Mouse (Mus musculus): ENCODE results near the gene Izumo1r. TPM values are rescaled to one million over a fixed set of nuclear protein-coding genes. Genes with fewer than 3 reads are reported as not detected.
A peak's percentile ranks its signal among the peaks of the same experiment; 100 is the strongest.

Gene Izumo1r
- polyA plus RNA-seq, 1 experiment from 2014 or later: not detected

DNA sequence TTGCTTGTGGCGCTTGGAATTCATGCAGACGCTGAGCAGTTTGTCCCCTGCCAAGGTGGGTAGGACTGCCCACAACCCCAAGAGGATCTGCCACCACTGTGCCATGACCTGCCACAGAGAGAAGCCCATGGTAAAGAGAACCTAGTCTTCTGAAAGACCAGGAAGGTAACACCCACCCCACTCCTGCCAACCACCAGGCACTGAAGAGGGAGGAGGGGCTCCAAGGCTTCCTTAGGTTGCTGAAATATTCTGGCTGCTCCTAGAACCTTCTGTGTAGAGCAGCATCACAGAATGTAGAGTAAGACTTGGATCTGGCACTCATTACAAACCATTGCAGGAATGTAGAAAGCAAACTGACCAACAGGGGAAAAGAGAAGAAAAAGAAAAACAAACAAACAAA is 1.3 kb downstream of the Izumo1r start:
- Histone ChIP-seq H3K27me3 (replicated peaks) (no peaks in the 10 kb centered on the region), H3K4me3 (no peak overlapping the region), H3K4me2 (replicated peaks) (no peak overlapping the region), H3K27ac (no peak overlapping the region), H3K9me3 (no peaks in the 10 kb centered on the region), H3K9ac (no peak overlapping the region), H3K4me1 (peaks cover 21% of the 10 kb centered on the region), H3K36me3 (no peaks in the 10 kb centered on the region)
- no peak for ATAC-seq (ENCODE audit: low FRiP score, low read depth)
- 97% methylated on average over 2 of the region's 2 CpGs for WGBS

DNA sequence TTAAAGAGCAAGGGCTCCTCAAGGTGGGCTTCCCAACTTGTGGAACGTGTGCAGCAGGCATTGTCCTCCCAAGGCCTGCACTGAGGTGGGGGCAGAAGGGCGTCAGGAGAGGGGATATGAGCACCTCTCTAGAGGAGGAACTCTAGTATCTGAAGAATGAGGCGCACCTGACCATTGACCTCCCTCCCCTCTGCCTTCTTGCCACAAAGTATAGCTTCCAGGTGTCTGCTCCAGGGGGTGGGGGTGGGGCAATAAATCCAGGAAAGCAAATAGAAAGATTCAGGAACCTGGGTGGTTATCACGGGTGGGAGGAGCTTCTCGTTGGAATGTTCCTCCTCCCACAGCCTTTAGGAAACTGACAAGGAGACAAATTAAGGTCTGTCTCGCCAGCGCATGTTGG is 2.0 kb downstream of the Izumo1r start:
- Histone ChIP-seq H3K4me3 (no peak overlapping the region), H3K4me2 (replicated peaks) (no peak overlapping the region), H3K36me3 (no peaks in the 10 kb centered on the region), H3K4me1 (peaks cover 21% of the 10 kb centered on the region), H3K9me3 (no peaks in the 10 kb centered on the region), H3K27ac (no peak overlapping the region), H3K27me3 (replicated peaks) (no peaks in the 10 kb centered on the region), H3K9ac (no peak overlapping the region)
- no peak for ATAC-seq (ENCODE audit: low FRiP score, low read depth)
- WGBS: 78% methylated on average over 7 of the region's 7 CpGs

DNA sequence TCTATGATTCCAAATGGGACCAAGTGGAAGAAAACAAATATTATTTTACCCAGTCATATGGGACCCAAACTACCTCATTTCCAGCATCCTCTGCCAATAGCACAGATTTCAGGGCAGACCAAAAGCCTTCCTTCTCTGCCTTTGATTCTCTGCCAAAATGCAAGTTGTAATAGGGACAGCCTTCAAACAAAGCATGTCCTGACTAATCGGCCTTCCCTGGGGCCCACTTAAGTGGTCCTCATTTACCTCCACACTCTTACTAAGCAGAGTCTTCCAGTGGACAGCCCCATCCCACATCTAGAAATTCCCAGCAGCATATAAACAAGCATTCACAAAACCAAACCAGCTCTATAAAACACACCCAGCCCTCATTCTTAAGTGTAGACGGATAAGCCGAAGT is 6.6 kb downstream of the Izumo1r start:
- Histone ChIP-seq H3K27me3 (replicated peaks) (no peaks in the 10 kb centered on the region), H3K4me1 (no peaks in the 10 kb centered on the region; the same call in 1 of the 2 replicates), H3K36me3 (no peaks in the 10 kb centered on the region), H3K4me3 (no peak overlapping the region), H3K27ac (no peak overlapping the region), H3K9me3 (0 out of 2 replicates have a peak, but pooled peaks cover 5% of the 10 kb centered on the region), H3K4me2 (replicated peaks) (no peak overlapping the region), H3K9ac (no peak overlapping the region)
- no peak for ATAC-seq (ENCODE audit: low FRiP score, low read depth)
- 83% methylated on average over 3 of the region's 3 CpGs for WGBS

DNA sequence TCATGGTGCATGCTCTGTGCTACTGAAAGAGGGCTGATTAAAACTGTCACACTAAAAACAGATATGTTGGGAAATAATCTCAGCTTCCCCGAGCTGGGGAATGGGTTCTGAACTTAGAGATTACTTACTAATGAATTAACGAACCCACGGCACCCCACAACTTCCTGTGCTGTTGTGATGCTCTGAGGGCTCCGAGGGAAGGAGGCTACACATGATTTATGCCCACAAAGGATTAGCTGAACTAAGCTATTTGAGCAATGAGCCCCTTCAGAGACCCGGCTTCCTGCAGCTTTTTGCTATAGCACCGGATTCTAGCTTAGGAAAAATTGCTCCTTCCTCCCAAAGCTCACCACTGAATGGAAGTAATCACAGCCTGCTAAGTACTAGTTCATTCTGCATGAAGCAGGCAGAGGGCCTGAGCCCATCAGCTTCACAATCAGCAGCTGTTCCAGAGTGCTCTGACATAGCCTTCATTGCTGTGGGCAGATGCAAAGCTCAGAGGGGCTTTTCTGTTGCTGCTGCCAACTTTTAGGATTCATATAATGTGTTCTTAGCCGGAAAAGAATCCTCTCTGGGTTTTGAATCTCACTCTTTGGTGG is 8.4 kb downstream of the Izumo1r start:
- Histone ChIP-seq H3K9ac (no peak overlapping the region), H3K27ac (no peak overlapping the region), H3K4me1 (0 out of 2 replicates have a peak, but pooled peaks cover 4% of the 10 kb centered on the region), H3K9me3 (0 out of 2 replicates have a peak, but pooled peaks cover 5% of the 10 kb centered on the region), H3K4me2 (replicated peaks) (no peak overlapping the region), H3K4me3 (no peak overlapping the region), H3K27me3 (replicated peaks) (no peaks in the 10 kb centered on the region), H3K36me3 (no peaks in the 10 kb centered on the region)
- no peak for ATAC-seq (ENCODE audit: low FRiP score, low read depth)
- WGBS: 61% methylated on average over 7 of the region's 7 CpGs

DNA sequence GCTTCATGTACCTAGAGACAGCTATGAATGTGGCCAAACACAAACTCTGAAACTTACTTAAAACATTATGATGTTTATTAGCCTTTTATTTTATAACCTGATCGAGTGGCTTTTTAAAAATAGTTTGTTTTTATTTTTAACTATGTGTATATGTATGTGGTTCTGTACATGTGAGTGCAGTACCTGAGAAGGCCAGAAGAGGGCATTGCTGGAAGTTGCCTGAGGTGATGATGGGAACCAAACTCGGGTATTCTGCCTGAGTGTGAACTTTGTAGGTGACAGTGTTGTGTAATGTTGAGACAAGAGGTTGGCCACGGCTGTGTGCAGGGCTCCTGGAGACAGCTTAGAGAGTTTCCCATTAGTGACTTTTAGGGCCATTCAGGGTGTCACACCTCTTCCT is 9.1 kb downstream of the Izumo1r start:
- no peak overlapping the region for H3K4me3 ChIP-seq
- H3K27ac ChIP-seq: no peak overlapping the region
- ATAC-seq (ENCODE audit: low FRiP score, low read depth): no peak
- H3K36me3 ChIP-seq: no peaks in the 10 kb centered on the region
- H3K9me3 ChIP-seq: 0 out of 2 replicates have a peak, but pooled peaks cover 5% of the 10 kb centered on the region
- no peak overlapping the region for H3K9ac ChIP-seq
- H3K4me2 ChIP-seq (replicated peaks): no peak overlapping the region
- 0 out of 2 replicates have a peak, but pooled peaks cover 4% of the 10 kb centered on the region for H3K4me1 ChIP-seq
- WGBS: 87% methylated on average over 3 of the region's 3 CpGs
- no peaks in the 10 kb centered on the region for H3K27me3 ChIP-seq (replicated peaks)

DNA sequence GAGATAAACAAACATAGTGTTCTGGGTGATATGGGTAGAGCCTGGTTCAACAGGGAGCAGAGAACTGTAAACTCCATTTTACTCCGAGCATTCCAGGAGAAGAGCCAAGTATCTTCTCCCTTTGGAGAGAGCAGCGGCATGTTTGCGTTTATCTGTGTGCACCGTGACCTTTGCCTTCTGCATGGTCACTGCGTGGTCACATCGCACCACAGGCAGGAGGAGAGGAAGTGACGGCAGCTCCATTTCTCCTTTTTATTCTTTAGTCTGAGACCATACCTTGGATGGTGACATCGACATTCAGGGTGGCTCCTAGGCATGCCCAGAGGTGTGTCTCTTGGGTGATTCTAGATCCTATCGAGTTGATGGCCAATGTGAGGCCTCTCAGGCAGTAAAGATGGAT is 10.4 kb downstream of the Izumo1r start:
- Histone ChIP-seq H3K9ac (no peak overlapping the region), H3K36me3 (no peaks in the 10 kb centered on the region), H3K4me1 (0 out of 2 replicates have a peak, but pooled peaks cover 4% of the 10 kb centered on the region), H3K9me3 (0 out of 2 replicates have a peak, but pooled peaks cover 5% of the 10 kb centered on the region), H3K27me3 (replicated peaks) (no peaks in the 10 kb centered on the region), H3K27ac (no peak overlapping the region), H3K4me3 (no peak overlapping the region), H3K4me2 (replicated peaks) (no peak overlapping the region)
- 90% methylated on average over 9 of the region's 9 CpGs for WGBS
- ATAC-seq (ENCODE audit: low FRiP score, low read depth): no peak

DNA sequence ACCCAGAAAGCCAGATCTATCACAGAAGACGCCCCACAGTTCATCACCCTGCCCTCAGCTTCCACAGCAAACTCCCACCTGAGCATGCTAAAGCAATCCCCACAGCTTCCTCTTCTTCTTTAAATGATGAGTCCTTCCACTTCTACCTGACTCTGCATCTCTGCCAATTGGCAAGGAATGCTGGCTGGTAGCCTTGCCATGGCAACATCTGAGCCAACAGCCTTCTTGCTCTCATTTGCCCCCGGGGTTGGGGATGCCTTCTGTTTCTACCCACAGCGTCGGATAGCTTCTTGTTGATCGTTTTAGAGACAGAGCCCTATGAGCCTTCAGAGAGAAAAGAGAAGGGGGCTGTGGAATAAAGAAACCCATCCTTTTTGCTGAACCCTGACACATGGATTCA is 11.9 kb downstream of the Izumo1r start:
- no peaks in the 10 kb centered on the region for H3K27me3 ChIP-seq (replicated peaks)
- no peak overlapping the region for H3K27ac ChIP-seq
- no peaks in the 10 kb centered on the region for H3K36me3 ChIP-seq
- no peak overlapping the region for H3K4me2 ChIP-seq (replicated peaks)
- 0 out of 2 replicates have a peak, but pooled peaks cover 4% of the 10 kb centered on the region for H3K4me1 ChIP-seq
- no peak overlapping the region for H3K9ac ChIP-seq
- 89% methylated on average over 5 of the region's 5 CpGs for WGBS
- 0 out of 2 replicates have a peak, but pooled peaks cover 5% of the 10 kb centered on the region for H3K9me3 ChIP-seq
- no peak for ATAC-seq (ENCODE audit: low FRiP score, low read depth)
- H3K4me3 ChIP-seq: no peak overlapping the region

DNA sequence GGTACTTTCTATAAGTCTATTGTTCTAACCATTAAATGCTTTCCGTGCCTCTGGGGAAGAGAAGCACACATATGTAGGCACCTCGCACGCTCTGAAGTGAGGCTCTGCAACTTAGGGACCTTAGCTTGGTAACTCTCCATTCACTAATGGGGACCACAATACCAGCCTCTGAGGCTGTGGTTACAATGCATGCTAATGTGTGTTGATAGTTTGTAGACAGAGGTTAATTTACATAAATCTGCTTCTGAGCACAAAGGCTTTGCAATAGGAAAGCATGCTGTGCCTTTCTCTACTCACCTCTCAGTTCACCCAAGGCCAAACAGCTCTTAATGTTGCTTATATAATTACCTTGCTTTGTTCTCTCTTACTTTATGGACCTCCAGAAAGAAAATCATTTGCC is 13.1 kb downstream of the Izumo1r start:
- no peak overlapping the region for H3K27ac ChIP-seq
- 0 out of 2 replicates have a peak, but pooled peaks cover 4% of the 10 kb centered on the region for H3K4me1 ChIP-seq
- H3K4me3 ChIP-seq: no peak overlapping the region
- no peaks in the 10 kb centered on the region for H3K27me3 ChIP-seq (replicated peaks)
- no peaks in the 10 kb centered on the region for H3K36me3 ChIP-seq
- ATAC-seq (ENCODE audit: low FRiP score, low read depth): peak; percentile 53; the same call in 1 of the 2 replicates
- no peak overlapping the region for H3K9ac ChIP-seq
- H3K4me2 ChIP-seq (replicated peaks): no peak overlapping the region
- WGBS: 61% methylated on average over 3 of the region's 3 CpGs
- 0 out of 2 replicates have a peak, but pooled peaks cover 5% of the 10 kb centered on the region for H3K9me3 ChIP-seq

DNA sequence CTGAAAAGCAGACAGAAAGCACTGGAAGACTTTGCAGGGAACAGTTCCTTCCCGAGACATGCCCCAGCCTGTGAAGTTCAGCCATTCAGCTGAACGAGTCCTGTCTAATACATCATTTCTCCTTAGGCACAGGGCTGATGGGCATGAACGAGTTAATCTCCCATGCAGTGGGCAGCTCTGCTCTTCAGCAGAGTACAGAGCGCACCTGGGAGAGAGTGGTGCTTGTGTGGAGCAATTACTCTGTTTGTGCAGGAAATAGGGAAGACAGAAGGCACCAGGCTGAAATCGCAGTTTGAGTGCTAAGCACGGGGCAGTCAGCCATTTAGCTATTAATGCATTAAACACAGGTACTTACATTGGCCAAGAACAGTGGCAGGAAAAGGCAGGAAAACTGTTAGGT is 15.1 kb downstream of the Izumo1r start:
- H3K27me3 ChIP-seq (replicated peaks): no peaks in the 10 kb centered on the region
- no peak overlapping the region for H3K4me3 ChIP-seq
- H3K9me3 ChIP-seq: no peaks in the 10 kb centered on the region
- H3K27ac ChIP-seq: no peak overlapping the region
- H3K9ac ChIP-seq: no peak overlapping the region
- 0 out of 2 replicates have a peak, but pooled peaks cover 4% of the 10 kb centered on the region for H3K4me1 ChIP-seq
- H3K4me2 ChIP-seq (replicated peaks): no peak overlapping the region
- WGBS: 67% methylated on average over 6 of the region's 6 CpGs
- no peaks in the 10 kb centered on the region for H3K36me3 ChIP-seq
- ATAC-seq (ENCODE audit: low FRiP score, low read depth): no peak

DNA sequence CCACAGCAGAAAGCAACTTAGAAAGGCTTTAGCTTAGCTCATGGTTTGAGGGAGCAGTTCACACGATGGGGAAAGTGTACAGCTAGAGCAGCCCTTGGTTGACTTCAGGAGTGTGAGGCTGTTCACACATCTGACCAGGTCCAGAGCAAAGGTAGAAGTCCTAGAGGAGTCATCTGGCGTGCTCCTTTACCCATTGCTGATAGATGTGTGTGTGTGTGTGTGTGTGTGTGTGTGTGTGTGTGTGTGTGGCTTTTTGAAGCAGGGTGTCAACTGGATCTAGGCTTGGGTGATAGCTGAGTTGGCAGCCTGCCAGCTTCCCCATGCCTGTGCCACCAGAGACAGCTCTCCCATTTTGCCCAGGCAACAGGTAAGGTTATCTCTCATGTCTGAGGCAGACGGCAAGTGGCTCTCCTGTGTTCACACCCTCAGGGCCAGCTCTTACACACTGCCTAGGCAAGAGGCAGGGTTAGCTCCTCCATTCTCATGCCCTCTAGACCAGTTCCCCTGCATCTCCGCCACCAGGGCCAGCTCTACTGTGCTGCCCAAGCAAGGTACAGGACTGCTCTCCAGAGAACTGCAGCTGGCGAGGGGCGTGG is 15.9 kb downstream of the Izumo1r start:
- H3K4me1 ChIP-seq: 0 out of 2 replicates have a peak, but pooled peaks cover 4% of the 10 kb centered on the region
- no peaks in the 10 kb centered on the region for H3K27me3 ChIP-seq (replicated peaks)
- no peaks in the 10 kb centered on the region for H3K36me3 ChIP-seq
- WGBS: 87% methylated on average over 6 of the region's 6 CpGs
- H3K27ac ChIP-seq: no peak overlapping the region
- no peak overlapping the region for H3K4me3 ChIP-seq
- no peaks in the 10 kb centered on the region for H3K9me3 ChIP-seq
- no peak for ATAC-seq (ENCODE audit: low FRiP score, low read depth)
- H3K9ac ChIP-seq: no peak overlapping the region
- no peak overlapping the region for H3K4me2 ChIP-seq (replicated peaks)

DNA sequence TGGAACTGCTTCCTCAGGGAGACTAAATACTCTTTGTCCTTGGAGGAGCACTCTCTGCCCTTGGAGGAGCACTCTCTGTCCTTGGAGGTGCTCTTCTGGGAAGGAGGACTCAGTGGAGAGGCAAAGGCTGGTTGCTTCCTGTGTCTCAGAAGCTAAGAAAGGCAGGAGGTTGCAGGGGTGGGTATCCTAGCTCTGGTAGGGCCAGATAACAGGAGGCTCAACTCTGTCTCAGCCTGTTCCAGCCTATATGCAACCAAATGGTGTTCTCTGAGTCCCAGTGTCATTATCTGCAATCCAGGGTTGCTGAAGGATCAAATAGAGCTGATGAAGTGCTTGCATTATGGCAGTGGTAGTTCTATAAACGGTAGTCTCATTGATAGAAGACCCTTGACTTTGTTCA is 17.8 kb downstream of the Izumo1r start:
- 0 out of 2 replicates have a peak, but pooled peaks cover 4% of the 10 kb centered on the region for H3K4me1 ChIP-seq
- no peaks in the 10 kb centered on the region for H3K9me3 ChIP-seq
- H3K27me3 ChIP-seq (replicated peaks): no peaks in the 10 kb centered on the region
- no peak overlapping the region for H3K4me3 ChIP-seq
- no peak overlapping the region for H3K9ac ChIP-seq
- no peaks in the 10 kb centered on the region for H3K36me3 ChIP-seq
- H3K4me2 ChIP-seq (replicated peaks): no peak overlapping the region
- ATAC-seq (ENCODE audit: low FRiP score, low read depth): no peak
- no peak overlapping the region for H3K27ac ChIP-seq
- 89% methylated on average over 1 of the region's 1 CpGs for whole genome bisulfite sequencing

DNA sequence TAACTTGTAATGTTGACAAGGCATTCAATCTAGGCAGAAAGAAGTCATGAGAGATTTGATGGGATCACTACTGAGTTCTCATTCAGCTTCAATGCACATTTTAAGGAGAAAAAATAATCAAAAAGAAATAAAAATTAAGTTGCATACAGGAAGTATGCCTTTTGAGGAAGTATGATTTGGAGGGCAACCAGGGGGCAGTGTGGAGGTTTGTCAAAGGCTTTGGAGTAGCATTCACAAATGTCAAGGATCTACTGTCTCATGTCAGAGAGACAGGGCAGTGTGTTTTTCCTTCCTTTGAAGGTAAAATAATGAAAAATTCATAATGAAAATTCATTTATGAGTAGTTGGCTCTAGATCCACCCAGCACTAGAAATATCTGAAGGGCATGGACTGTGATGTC is 18.6 kb downstream of the Izumo1r start:
- no peaks in the 10 kb centered on the region for H3K27me3 ChIP-seq (replicated peaks)
- no peak overlapping the region for H3K9ac ChIP-seq
- ATAC-seq (ENCODE audit: low FRiP score, low read depth): no peak
- no peak overlapping the region for H3K4me3 ChIP-seq
- H3K27ac ChIP-seq: no peak overlapping the region
- no peaks in the 10 kb centered on the region for H3K9me3 ChIP-seq
- no peak overlapping the region for H3K4me2 ChIP-seq (replicated peaks)
- H3K4me1 ChIP-seq: no peaks in the 10 kb centered on the region
- no peaks in the 10 kb centered on the region for H3K36me3 ChIP-seq

DNA sequence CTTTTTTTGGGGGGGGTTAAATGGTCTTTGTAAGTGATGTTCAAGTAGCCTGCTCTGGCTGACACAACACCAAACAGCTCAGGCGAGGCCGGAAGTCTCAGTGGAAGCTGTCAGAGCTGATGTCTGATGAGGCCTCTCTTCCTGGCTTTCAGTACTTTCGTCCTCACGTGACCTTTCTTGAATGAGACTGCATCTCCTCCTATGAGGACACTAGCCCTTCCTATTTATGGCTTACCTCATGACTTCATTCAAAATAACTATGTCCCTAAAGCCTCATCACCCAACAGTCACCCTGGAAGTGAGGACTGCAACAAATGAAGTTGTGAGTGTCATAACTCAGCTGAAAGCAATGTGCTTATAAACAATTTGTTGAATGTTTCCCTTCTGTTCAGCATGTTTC is 19.1 kb downstream of the Izumo1r start:
- Histone ChIP-seq H3K27ac (no peak overlapping the region), H3K4me2 (replicated peaks) (no peak overlapping the region), H3K27me3 (replicated peaks) (no peaks in the 10 kb centered on the region), H3K4me1 (no peaks in the 10 kb centered on the region), H3K4me3 (no peak overlapping the region), H3K36me3 (no peaks in the 10 kb centered on the region), H3K9ac (no peak overlapping the region), H3K9me3 (no peaks in the 10 kb centered on the region)
- WGBS: 82% methylated on average over 4 of the region's 4 CpGs
- ATAC-seq (ENCODE audit: low FRiP score, low read depth): no peak

All from neural tube, embryonic 12.5 days (tissue).